Mouse (Mus musculus): ENCODE measurements around the gene Hist1h2br. TPM values are rescaled to one million over a fixed set of nuclear protein-coding genes. Genes with fewer than 3 reads are reported as not detected.
"Not testable (repeated sequence)": the region's sequence is repeated elsewhere in the genome, so short reads cannot be mapped to it uniquely, and the experiment has no call there.

Hist1h2br gene
- total RNA-seq, 4 experiments from 2014 or later, result 26.6 to 44.1 (median 30.3) TPM

- not testable (repeated sequence) for DNase-seq (ENCODE audit: low spot score in 2 of 2)
Measured at GRCm38 (mm10) chr13:21840508-21840907, 7.0 kb downstream of the Hist1h2br start.

DNA sequence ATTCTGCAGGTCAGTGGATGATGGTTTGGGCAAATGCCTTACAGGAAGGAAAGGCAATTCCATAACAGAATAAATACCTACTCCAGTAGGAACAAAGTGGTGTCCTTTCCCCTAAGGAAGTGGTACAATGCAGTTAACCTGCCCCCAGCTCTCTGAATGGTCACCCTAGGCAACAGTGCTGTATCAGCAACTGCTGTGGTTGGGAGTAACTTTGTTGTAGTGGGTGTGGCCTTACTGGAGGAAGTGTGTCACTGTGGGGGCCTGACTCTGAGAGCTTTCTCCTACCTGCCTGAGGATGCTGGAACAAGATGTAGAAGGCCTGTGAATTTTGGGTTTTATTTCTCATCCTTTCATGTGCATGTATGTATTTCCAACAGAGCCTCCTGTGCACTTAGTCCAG, 12.8 kb downstream of the Hist1h2br start:
- not testable (repeated sequence) for DNase-seq (ENCODE audit: low spot score in 2 of 2)

- peak in 1 of 2 experiments; percentile 11 for DNase-seq (ENCODE audit: low spot score in 2 of 2)
Measured at GRCm38 (mm10) chr13:21847883-21848282, 14.3 kb downstream of the Hist1h2br start.

DNA sequence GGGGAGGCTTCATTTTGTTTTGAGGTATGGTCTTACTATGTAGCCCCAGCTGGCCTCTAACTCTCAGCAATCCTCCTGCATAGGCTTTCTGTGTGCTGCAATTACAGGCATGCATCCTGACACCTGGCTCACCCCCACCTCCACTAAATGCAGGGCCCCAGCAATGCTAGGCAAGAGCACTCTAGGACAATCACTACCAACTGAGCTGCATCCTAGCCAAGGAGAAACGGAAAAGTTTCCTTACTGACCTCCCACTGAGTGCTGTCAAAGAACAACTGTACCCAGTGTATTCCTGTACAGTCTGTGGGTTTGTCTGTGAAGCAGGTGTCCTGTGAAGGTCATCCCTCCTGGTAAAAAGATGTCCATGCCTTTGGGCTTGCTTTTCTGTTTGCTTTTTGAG, 17.2 kb downstream of the Hist1h2br start:
- DNase-seq (ENCODE audit: low spot score in 2 of 2), result not testable (repeated sequence)

DNA sequence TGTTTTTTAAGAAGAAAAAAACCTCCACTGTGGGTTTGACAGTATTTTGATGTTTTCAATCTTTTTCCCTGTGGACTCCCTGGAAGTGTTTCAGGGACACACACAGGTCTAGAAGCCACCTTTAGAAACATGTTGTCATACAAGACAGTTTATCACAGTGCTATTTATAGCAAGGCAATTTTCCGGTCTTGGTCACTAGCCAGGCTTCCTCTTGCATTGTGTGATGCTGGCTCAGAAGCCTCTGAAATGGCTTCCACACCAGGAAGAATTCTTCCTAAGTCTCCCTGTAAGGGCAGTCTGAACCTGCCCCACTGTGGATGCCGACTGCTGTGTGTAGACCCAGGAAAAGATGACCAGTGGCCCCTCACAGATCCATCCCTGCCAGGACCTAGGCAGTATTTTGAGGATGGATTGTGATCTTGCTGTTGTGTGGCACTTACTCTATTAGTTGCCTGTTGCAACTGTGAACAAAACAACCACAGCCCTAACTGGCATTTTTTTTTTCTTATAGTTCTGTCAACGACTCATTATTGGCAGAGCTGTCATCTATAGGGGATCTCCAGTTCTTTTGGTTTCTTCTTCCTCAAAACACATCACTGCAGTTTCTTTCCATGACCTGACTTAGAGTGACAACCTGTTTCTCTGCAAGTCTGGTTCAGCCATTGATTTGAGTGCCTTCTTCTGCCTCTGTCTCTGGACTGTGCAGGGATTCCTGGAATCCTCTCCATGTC, 18.8 kb downstream of the Hist1h2br start:
- no peak for DNase-seq (ENCODE audit: low spot score in 2 of 2)

- peak; percentile 71 to 93 for DNase-seq (ENCODE audit: low spot score in 2 of 2)
Measured at GRCm38 (mm10) chr13:21855146-21855545, 21.6 kb downstream of the Hist1h2br start.

GRCm38 (mm10) chr13:21855698-21856162, 22.2 kb downstream of the Hist1h2br start:
- peak; percentile 37 to 40 for DNase-seq (ENCODE audit: low spot score in 2 of 2)

- no peak for DNase-seq (ENCODE audit: low spot score in 2 of 2)
Measured at GRCm38 (mm10) chr13:21861608-21862007, 28.1 kb downstream of the Hist1h2br start.

DNA sequence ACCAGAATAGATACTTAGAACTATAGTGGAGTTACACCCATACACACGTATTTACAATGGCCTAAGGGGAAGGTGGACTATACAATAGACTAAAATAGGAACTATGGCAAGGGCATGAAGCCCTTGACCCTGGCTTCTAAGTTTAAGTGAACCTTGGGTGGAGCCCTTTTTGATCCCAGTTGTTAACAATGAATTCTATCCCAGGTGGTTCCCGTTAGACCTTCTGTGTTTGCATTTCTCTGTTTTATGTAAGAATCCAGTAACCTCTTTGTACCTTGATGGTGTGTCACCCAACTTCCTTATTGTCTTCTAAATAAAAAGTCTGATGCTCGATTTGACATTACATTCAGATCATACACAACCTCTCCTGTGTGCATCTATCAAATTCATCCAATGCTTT, 32.0 kb downstream of the Hist1h2br start:
- not testable (repeated sequence) for DNase-seq (ENCODE audit: low spot score in 2 of 2)

DNA sequence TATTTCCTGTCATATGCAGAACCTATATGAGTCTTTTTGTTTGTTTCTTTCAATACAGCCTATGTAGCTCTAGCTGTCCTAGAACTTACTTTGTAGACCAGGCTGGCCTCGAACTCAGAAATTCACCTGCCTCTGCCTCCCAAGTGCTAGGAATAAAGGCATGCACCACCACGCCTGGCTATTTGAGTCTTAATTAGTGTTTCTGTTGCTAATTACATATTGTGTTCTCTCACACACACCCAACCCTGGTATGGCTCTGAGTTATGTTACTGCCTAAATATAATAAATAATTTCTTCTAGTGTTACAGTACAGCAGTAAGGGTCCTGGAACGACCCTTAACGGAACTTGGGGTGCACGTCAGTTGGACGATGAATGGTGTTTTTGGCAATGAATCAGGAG, 47.2 kb downstream of the Hist1h2br start:
- DNase-seq (ENCODE audit: low spot score in 2 of 2), result no peak

DNA sequence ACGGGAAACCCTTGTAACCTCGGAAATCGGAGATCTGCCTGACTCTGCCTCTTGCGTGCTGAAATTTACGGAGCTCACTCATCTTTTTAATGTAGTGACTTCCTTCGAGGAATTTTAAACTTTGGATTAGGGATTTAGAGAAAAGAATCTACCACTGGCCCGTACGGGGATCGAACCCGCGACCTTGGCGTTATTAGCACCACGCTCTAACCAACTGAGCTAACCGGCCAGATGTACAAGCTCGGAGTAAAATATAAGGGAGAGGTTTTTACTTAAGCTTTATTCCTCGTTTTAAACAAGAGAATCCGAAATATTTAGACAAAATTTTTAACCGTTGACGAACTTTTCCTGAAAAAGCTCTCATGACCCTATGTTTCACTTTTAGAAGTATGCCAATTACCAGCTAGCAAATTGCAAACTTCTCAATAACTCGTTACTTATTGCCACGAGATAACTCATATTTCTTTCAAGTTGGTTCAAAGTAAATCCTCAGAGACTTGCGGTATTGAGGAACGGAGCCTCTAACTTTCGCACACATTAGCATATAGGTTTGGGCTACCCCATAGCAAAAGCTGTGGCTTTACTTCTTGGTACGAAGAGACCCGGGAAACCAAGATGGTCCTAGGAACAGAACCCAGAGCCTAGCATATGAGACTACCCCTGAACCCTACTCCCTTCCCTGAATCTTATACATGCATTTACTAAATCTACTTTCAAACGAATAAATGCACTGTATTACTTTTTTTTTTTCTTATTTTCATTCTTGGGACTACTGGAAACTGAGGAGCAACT, 48.5 kb downstream of the Hist1h2br start:
- peak; percentile 11 to 67 for DNase-seq (ENCODE audit: low spot score in 2 of 2)

GRCm38 (mm10) chr13:21882760-21883405, 49.3 kb downstream of the Hist1h2br start:
- DNase-seq (ENCODE audit: low spot score in 2 of 2), result peak; percentile 29 to 75

GRCm38 (mm10) chr13:21883407-21883806, 49.9 kb downstream of the Hist1h2br start:
- DNase-seq (ENCODE audit: low spot score in 2 of 2), result no peak

GRCm38 (mm10) chr13:21884586-21884985, 51.0 kb downstream of the Hist1h2br start:
- DNase-seq (ENCODE audit: low spot score in 2 of 2), result no peak

Small RNAs within 50 kb of the gene (microRNA-seq; reads per million reads assigned to microRNA genes)
- gene Gm19658, result 0 reads per million in 2 experiments
- gene Gm44346, result 0 reads per million in 2 experiments
- gene Gm44466, result 0 reads per million in 2 experiments

Other genes starting within 250 kb of the Hist1h2br start
- gene Olfr1362, start 219.7 kb upstream of the Hist1h2br start, total RNA-seq (2022), result not detected
- gene Olfr11, start 191.2 kb upstream of the Hist1h2br start, total RNA-seq (2022), result not detected
- gene Olfr1361, start 170.4 kb upstream of the Hist1h2br start, total RNA-seq (2022), result not detected
- gene Olfr1360, start 156.3 kb upstream of the Hist1h2br start, total RNA-seq (2022), result not detected
- gene Olfr1359, start 135.6 kb upstream of the Hist1h2br start, total RNA-seq (2022), result not detected
- 10 to 100 TPM; 10.8 to 28.3 (median 22.4) TPM for gene Hist1h2bl, start 117.6 kb upstream of the Hist1h2br start, total RNA-seq (2022)
- gene Hist1h2ai, start 117.3 kb upstream of the Hist1h2br start, total RNA-seq (2022), result 10 to 100 TPM in 2 of 4 experiments, 1 to 10 TPM in 2; 8.1 to 36.7 (median 16.0) TPM
- 10 to 100 TPM; 30.3 to 49.1 (median 42.8) TPM for gene Hist1h3h, start 116.1 kb upstream of the Hist1h2br start, total RNA-seq (2022)
- gene Hist1h2bm, start 111.7 kb upstream of the Hist1h2br start, total RNA-seq (2022), result 1 to 10 TPM; 2.8 to 4.8 (median 3.2) TPM
- 10 to 100 TPM; 11.6 to 17.1 (median 13.7) TPM for gene Hist1h4j, start 98.7 kb upstream of the Hist1h2br start, total RNA-seq (2022)
- 100 to 1,000 TPM; 228 to 277 (median 247) TPM for gene Hist1h4k, start 83.2 kb upstream of the Hist1h2br start, total RNA-seq (2022)
- 10 to 100 TPM in 2 of 4 experiments, 1 to 10 TPM in 2; 8.7 to 11.4 (median 9.8) TPM for gene Hist1h2ak, start 79.9 kb upstream of the Hist1h2br start, total RNA-seq (2022)
- gene Hist1h2bn, start 79.6 kb upstream of the Hist1h2br start, total RNA-seq (2022), result 1 to 10 TPM in 3 of 4 experiments, not detected in 1; 6.6 to 9.1 (median 8.4) TPM
- gene Hist1h1b, start 53.1 kb upstream of the Hist1h2br start, total RNA-seq (2022), result 1 to 10 TPM; 3.8 to 6.5 (median 5.9) TPM
- gene Hist1h3i, start 50.4 kb upstream of the Hist1h2br start, total RNA-seq (2022), result 10 to 100 TPM; 32.9 to 72.6 (median 47.3) TPM
- gene Hist1h2an, start 46.5 kb upstream of the Hist1h2br start, total RNA-seq (2022), result 1 to 10 TPM in 1 of 4 experiments, not detected in 3; 3.2 TPM
- gene Hist1h2bp, start 46.3 kb upstream of the Hist1h2br start, total RNA-seq (2022), result 10 to 100 TPM in 1 of 4 experiments, 1 to 10 TPM in 3; 3.1 to 11.6 (median 5.9) TPM
- gene Hist1h2bq, start 23.5 kb upstream of the Hist1h2br start, total RNA-seq (2022), result 10 to 100 TPM; 26.8 to 44.1 (median 30.6) TPM
- gene Hist1h2ao, start 23.3 kb upstream of the Hist1h2br start, total RNA-seq (2022), result 10 to 100 TPM in 3 of 4 experiments, 1 to 10 TPM in 1; 5.0 to 27.3 (median 17.8) TPM
- gene Hist1h4m, start 22.0 kb upstream of the Hist1h2br start, total RNA-seq (2022), result 100 to 1,000 TPM; 180 to 291 (median 231) TPM
- gene Hist1h4n, start 1.5 kb upstream of the Hist1h2br start, total RNA-seq (2022), result 10 to 100 TPM in 3 of 4 experiments, not detected in 1; 11.4 to 41.9 (median 29.6) TPM
- gene Hist1h2ap, start 236 bp upstream of the Hist1h2br start, total RNA-seq (2022), result 10 to 100 TPM in 2 of 4 experiments, not detected in 2; 10.6 to 18.9 TPM
- gene Zfp184, start 111.4 kb downstream of the Hist1h2br start, total RNA-seq (2022), result 1 to 10 TPM; 1.9 to 4.5 (median 2.9) TPM
- gene Pom121l2, start 147.5 kb downstream of the Hist1h2br start, total RNA-seq (2022), result not detected
- gene Prss16, start 176.0 kb downstream of the Hist1h2br start, total RNA-seq (2022), result under 1 TPM; 0.29 to 0.84 (median 0.56) TPM
- 10 to 100 TPM in 3 of 4 experiments, 1 to 10 TPM in 1; 6.5 to 26.2 (median 15.2) TPM for gene Hist1h2ah, start 201.8 kb downstream of the Hist1h2br start, total RNA-seq (2022)
- 10 to 100 TPM; 10.4 to 18.1 (median 16.5) TPM for gene Hist1h2bk, start 202.1 kb downstream of the Hist1h2br start, total RNA-seq (2022)
- 10 to 100 TPM; 55.1 to 70.7 (median 60.0) TPM for gene Hist1h4i, start 207.6 kb downstream of the Hist1h2br start, total RNA-seq (2022)
- gene Hist1h2ag, start 209.2 kb downstream of the Hist1h2br start, total RNA-seq (2022), result 10 to 100 TPM in 2 of 4 experiments, 1 to 10 TPM in 2; 8.2 to 12.2 (median 10.1) TPM
- gene Hist1h2bj, start 209.5 kb downstream of the Hist1h2br start, total RNA-seq (2022), result 10 to 100 TPM; 10.8 to 15.9 (median 12.1) TPM

Data from layer of hippocampus, adult 8-10 months (tissue).